Mouse (Mus musculus): ENCODE data around the gene Zfp366. TPM values are rescaled to one million over a fixed set of nuclear protein-coding genes. Genes with fewer than 3 reads are reported as not detected.

The Zfp366 gene
- polyA plus RNA-seq, 1 experiment from 2014 or later = 0.36 TPM

DNA sequence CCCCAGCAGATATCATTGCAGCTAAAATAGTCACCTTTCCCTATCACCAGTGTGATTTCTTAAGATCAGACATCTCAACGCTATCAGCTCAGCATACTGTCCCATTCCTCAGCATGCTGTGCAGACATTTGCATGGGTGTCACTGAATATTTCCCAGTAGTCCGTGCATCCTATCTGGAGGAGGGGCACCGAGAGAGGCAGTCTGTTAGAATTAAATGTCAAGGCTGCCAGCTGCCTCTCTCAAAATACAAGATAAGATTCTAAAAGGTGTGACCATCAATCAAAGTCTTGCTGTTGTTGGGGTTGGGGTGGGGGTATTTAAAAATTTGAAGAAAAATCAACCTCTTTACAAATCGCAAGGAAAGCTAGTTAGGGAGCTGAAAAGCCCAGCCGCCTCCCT, 28.4 kb downstream of the Zfp366 start:
- Histone ChIP-seq H3K27me3 (replicated peaks) (no peaks in the 10 kb centered on the region), H3K9me3 (replicated peaks) (no peaks in the 10 kb centered on the region; the same call in 1 of the 2 replicates), H3K9ac (no peak overlapping the region), H3K36me3 (no peaks in the 10 kb centered on the region), H3K4me2 (peak overlapping the region; percentile 38), H3K4me3 (no peak overlapping the region), H3K4me1 (replicated peaks) (peaks cover 11% of the 10 kb centered on the region), H3K27ac (ENCODE audit: poor library complexity, severe bottlenecking) (no peak overlapping the region)
- ATAC-seq (ENCODE audit: insufficient number of reproducible peaks, low FRiP score) = no peak
- 24% methylated on average over 5 of the region's 5 CpGs for WGBS

DNA sequence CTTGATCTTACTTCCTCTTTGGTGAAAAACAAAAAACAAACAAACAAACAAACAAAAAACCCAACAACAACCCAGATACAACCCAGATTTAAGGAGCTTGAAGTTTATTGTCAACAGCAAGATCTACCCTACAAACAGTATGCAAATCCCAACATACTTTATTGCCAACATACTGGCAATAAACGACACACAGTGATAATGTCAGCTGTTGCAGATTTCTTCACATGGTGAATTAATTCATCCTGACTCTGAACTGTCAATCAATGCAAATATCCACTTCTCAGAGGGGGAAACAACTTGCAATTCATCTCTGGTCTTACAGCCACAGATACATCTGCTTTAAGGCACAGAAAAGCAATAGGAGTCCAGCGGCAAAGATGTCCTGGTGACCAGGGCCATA, 31.4 kb downstream of the Zfp366 start:
- no peak for ATAC-seq (ENCODE audit: insufficient number of reproducible peaks, low FRiP score)
- Histone ChIP-seq H3K4me1 (replicated peaks) (peaks cover 12% of the 10 kb centered on the region), H3K27ac (ENCODE audit: poor library complexity, severe bottlenecking) (no peak overlapping the region), H3K36me3 (no peaks in the 10 kb centered on the region), H3K4me3 (no peak overlapping the region), H3K9me3 (replicated peaks) (no peaks in the 10 kb centered on the region; the same call in 1 of the 2 replicates), H3K4me2 (no peak overlapping the region), H3K27me3 (replicated peaks) (no peaks in the 10 kb centered on the region), H3K9ac (no peak overlapping the region)
- 79% methylated on average over 2 of the region's 2 CpGs for WGBS

DNA sequence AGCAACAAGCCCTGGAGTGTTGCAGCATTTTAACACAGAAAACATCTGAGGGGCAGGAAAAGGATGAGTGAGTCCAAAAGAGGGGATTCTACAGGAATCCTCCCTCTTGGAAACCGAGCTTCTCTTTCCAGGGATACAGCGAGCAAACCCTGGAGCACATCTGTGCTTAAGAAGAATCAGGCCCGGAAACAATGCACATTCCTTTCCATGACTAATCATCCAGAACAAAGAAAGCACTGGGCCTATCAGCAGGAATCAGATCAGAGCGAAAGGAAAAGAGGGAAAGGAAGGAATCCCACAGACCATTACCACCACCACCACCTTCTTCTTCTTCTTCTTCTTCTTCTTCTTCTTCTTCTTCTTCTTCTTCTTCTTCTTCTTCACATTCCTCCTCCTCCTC, 33.4 kb downstream of the Zfp366 start:
- H3K4me3 ChIP-seq = no peak overlapping the region
- H3K4me2 ChIP-seq = no peak overlapping the region
- no peak overlapping the region for H3K27ac ChIP-seq (ENCODE audit: poor library complexity, severe bottlenecking)
- no peaks in the 10 kb centered on the region; the same call in 1 of the 2 replicates for H3K9me3 ChIP-seq (replicated peaks)
- no peak overlapping the region for H3K9ac ChIP-seq
- H3K36me3 ChIP-seq = no peaks in the 10 kb centered on the region
- WGBS = 21% methylated on average over 4 of the region's 4 CpGs
- ATAC-seq (ENCODE audit: insufficient number of reproducible peaks, low FRiP score) = 0 out of 2 replicates have a peak, but pooled peaks have one; percentile 22
- no peaks in the 10 kb centered on the region for H3K27me3 ChIP-seq (replicated peaks)
- H3K4me1 ChIP-seq (replicated peaks) = peaks cover 9% of the 10 kb centered on the region

DNA sequence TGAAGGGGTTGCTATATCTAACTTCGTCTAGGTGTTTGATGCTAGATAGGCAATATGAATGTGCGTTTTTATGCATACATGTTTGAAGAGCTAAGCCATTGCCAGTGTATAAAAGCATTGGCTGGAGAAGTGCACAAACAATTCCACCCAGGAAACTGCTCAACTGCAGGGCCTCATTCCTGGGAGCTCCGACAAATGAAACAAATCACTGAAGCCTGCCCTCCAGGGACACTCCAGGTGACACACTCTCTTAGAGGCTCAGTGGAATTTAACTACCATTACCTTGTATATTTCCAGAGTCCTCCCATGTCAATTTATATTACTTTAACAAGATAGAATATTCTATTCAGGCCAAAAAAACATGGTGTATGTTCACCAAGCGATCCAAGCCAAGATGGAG, 35.0 kb downstream of the Zfp366 start:
- H3K27ac ChIP-seq (ENCODE audit: poor library complexity, severe bottlenecking) = no peak overlapping the region
- WGBS = 82% methylated on average over 4 of the region's 4 CpGs
- H3K9me3 ChIP-seq (replicated peaks) = no peaks in the 10 kb centered on the region; the same call in 1 of the 2 replicates
- no peaks in the 10 kb centered on the region for H3K36me3 ChIP-seq
- H3K4me2 ChIP-seq = no peak overlapping the region
- H3K9ac ChIP-seq = no peak overlapping the region
- ATAC-seq (ENCODE audit: insufficient number of reproducible peaks, low FRiP score) = no peak
- peaks cover 4% of the 10 kb centered on the region; the same call in 1 of the 2 replicates for H3K4me1 ChIP-seq (replicated peaks)
- no peak overlapping the region for H3K4me3 ChIP-seq
- no peaks in the 10 kb centered on the region for H3K27me3 ChIP-seq (replicated peaks)

DNA sequence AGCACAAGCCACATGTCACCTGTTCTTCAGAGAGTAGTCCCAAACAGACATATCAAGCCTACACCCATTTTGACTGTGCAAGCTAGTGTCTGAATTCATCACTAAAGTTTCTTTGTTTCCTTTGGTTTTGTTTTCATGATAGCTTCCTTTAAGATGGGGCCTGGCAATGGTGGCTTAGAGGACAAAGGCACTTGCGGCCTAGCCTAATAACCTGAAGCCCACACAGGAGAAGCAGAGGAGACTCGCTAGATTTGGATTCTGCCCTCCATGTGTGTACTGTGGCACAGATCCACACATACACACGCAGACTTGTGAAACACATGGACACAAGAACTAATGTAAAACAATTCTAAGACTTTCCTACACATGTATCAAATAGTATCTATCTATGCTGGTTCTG, 37.4 kb downstream of the Zfp366 start:
- H3K9ac ChIP-seq = no peak overlapping the region
- no peak overlapping the region for H3K4me3 ChIP-seq
- H3K4me2 ChIP-seq = no peak overlapping the region
- 90% methylated on average over 3 of the region's 3 CpGs for WGBS
- H3K9me3 ChIP-seq (replicated peaks) = no peaks in the 10 kb centered on the region; the same call in 1 of the 2 replicates
- H3K27ac ChIP-seq (ENCODE audit: poor library complexity, severe bottlenecking) = no peak overlapping the region
- no peaks in the 10 kb centered on the region for H3K27me3 ChIP-seq (replicated peaks)
- peaks cover 24% of the 10 kb centered on the region for H3K4me1 ChIP-seq (replicated peaks)
- H3K36me3 ChIP-seq = no peaks in the 10 kb centered on the region
- no peak for ATAC-seq (ENCODE audit: insufficient number of reproducible peaks, low FRiP score)

DNA sequence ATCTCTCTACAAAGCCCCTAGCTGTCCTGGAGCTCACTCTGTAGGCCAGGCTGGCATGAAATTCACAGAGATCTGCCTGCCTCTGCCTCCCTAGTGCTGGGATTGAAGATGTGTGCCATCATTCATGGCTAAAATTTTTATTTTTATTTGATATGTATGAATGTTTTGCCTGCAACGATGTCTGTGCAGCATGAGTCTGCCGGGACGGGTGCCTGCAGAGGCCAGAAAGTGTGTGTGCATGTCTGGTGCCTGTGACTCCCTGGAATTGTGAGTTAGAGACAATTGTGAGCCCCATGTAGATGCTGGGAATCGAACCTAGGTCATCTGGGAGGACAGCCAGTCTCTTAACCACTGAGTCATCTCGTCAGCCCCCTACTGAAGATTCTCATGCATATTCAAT, 37.9 kb downstream of the Zfp366 start:
- WGBS = 91% methylated on average over 5 of the region's 5 CpGs

DNA sequence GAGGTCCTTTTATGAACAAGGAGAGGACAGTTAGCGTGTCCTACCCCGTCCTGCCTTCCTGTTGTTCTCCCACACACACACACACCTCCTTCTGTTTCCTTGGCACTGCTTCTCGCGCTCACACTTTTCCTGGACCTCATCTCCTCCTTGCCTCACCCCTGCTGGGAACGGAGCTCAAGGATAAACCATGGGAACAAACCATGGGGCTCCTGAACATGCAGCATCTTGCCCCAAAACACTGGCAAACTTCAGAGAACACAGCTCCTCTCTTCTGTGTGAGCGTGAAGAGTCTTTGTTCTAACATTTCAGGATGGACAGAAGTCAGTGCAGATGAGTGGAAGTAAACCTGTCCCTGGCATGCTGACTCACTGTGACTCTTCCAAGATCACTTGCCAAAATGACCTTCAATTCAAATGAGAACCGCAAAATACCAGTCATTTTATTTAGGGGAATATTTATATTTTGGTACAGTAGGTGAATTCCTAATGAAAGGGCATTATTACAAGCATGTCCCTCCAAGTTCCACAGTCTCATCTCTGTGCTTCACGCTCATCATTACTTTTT, 38.8 kb downstream of the Zfp366 start:
- Histone ChIP-seq H3K4me1 (replicated peaks) (peaks cover 34% of the 10 kb centered on the region), H3K9ac (no peak overlapping the region), H3K4me3 (no peak overlapping the region), H3K9me3 (replicated peaks) (no peaks in the 10 kb centered on the region), H3K36me3 (no peaks in the 10 kb centered on the region), H3K4me2 (no peak overlapping the region), H3K27me3 (replicated peaks) (no peaks in the 10 kb centered on the region), H3K27ac (ENCODE audit: poor library complexity, severe bottlenecking) (peak overlapping the region; percentile 23; the same call in 1 of the 2 replicates)
- no peak for ATAC-seq (ENCODE audit: insufficient number of reproducible peaks, low FRiP score)
- 75% methylated on average over 8 of the region's 8 CpGs for WGBS

More for the DNA sequence above, 37.9 kb downstream of the Zfp366 start:
- H3K36me3 ChIP-seq = no peaks in the 10 kb centered on the region
- H3K4me2 ChIP-seq = no peak overlapping the region
- no peak overlapping the region for H3K27ac ChIP-seq (ENCODE audit: poor library complexity, severe bottlenecking)
- no peak overlapping the region for H3K4me3 ChIP-seq
- H3K4me1 ChIP-seq (replicated peaks) = peaks cover 29% of the 10 kb centered on the region
- no peak overlapping the region for H3K9ac ChIP-seq
- H3K27me3 ChIP-seq (replicated peaks) = no peaks in the 10 kb centered on the region
- H3K9me3 ChIP-seq (replicated peaks) = no peaks in the 10 kb centered on the region
- ATAC-seq (ENCODE audit: insufficient number of reproducible peaks, low FRiP score) = no peak

DNA sequence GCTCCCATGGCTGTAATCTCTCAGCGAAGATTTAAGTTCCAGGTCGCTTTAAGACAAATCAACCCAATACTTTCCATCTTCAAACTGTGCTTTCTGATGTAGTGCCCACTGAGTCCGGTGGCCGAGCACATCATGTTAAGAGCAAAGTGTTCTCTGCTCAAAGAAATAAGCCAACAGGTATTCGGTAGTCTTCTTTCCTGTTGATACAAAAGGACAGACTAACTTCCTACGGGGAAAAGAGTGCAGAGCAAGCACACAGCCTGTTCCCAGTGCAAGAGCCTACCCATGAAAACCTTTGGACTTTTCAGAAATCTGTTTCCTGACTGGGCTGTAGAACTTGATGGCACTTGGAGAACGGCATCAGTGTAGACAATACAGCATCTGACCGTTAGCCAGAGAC, 39.3 kb downstream of the Zfp366 start:
- WGBS = 84% methylated on average over 8 of the region's 8 CpGs
- Histone ChIP-seq H3K27ac (ENCODE audit: poor library complexity, severe bottlenecking) (no peak overlapping the region), H3K9ac (no peak overlapping the region), H3K9me3 (replicated peaks) (no peaks in the 10 kb centered on the region), H3K4me3 (no peak overlapping the region), H3K4me2 (no peak overlapping the region), H3K36me3 (no peaks in the 10 kb centered on the region), H3K27me3 (replicated peaks) (no peaks in the 10 kb centered on the region), H3K4me1 (replicated peaks) (peaks cover 34% of the 10 kb centered on the region)
- ATAC-seq (ENCODE audit: insufficient number of reproducible peaks, low FRiP score) = no peak

DNA sequence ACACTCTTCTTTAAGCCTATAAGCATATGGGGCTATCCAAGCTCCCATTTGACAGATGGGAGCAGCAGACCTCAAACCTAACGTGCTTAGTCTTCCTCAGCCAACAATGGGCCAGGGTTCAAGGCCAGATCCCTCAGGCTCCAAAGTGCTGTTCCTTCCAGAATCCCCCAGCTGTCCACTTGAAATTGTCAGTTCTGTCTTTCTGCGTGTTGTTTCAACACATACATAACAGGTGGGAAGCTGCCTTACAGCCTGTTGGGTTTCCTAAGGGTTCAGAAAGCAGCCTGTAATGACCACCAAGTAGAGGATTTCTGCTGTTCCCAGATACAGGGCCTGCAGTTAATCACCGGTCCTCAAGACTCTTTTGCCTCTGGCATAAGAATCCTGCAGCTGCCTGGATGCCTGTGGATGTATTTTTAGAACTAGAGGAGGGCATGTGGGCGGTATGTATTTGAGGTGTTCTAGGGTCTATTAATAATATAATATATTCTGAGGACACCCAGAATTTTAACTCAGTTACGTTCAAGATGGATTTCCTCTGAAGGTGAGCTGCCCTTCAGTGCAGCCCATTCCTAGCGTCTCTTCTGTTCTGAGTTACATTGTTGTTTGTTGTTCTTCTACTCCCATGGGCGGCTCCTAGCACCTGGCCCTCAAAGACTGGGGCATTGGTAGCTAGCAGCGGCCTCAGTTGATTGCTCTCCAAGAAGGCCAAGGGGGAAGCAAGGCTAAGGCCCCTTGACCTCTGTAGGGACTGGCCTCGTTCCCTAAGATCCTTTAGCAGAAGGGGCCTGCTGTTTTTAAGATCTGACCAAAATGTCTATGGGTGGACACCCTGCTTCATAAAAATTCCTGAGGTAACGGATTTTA, 41.0 kb downstream of the Zfp366 start:
- no peak for ATAC-seq (ENCODE audit: insufficient number of reproducible peaks, low FRiP score)
- Histone ChIP-seq H3K4me3 (no peak overlapping the region), H3K27me3 (replicated peaks) (no peaks in the 10 kb centered on the region), H3K36me3 (no peaks in the 10 kb centered on the region), H3K27ac (ENCODE audit: poor library complexity, severe bottlenecking) (peak overlapping the region; percentile 77), H3K9ac (no peak overlapping the region), H3K9me3 (replicated peaks) (no peaks in the 10 kb centered on the region), H3K4me2 (no peak overlapping the region), H3K4me1 (replicated peaks) (peaks cover 47% of the 10 kb centered on the region)
- WGBS = 56% methylated on average over 10 of the region's 10 CpGs

DNA sequence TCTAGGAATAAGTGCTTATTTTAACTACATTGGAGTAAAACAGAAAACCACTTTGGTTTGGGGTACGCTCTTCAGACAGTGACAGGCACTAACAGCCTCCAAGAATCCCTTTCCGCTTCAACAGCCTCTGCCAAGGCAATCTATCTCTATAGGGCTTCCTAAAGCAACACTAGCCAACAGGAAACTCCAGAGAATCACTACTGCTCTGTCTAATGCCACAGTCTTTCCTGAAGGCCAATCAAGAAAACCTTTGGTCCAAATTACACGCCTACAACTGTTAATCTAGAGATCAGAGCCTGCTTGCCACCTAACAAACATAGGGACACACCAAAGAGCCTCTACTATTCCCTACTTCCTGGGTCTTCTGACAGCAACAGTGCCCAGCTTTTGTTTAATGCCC, 42.2 kb downstream of the Zfp366 start:
- Histone ChIP-seq H3K4me1 (replicated peaks) (peaks cover 48% of the 10 kb centered on the region), H3K9me3 (replicated peaks) (no peaks in the 10 kb centered on the region), H3K36me3 (no peaks in the 10 kb centered on the region), H3K4me2 (no peak overlapping the region), H3K9ac (no peak overlapping the region), H3K4me3 (no peak overlapping the region), H3K27me3 (replicated peaks) (no peaks in the 10 kb centered on the region), H3K27ac (ENCODE audit: poor library complexity, severe bottlenecking) (peak overlapping the region; percentile 70)
- no peak for ATAC-seq (ENCODE audit: insufficient number of reproducible peaks, low FRiP score)
- 64% methylated on average over 3 of the region's 3 CpGs for WGBS

DNA sequence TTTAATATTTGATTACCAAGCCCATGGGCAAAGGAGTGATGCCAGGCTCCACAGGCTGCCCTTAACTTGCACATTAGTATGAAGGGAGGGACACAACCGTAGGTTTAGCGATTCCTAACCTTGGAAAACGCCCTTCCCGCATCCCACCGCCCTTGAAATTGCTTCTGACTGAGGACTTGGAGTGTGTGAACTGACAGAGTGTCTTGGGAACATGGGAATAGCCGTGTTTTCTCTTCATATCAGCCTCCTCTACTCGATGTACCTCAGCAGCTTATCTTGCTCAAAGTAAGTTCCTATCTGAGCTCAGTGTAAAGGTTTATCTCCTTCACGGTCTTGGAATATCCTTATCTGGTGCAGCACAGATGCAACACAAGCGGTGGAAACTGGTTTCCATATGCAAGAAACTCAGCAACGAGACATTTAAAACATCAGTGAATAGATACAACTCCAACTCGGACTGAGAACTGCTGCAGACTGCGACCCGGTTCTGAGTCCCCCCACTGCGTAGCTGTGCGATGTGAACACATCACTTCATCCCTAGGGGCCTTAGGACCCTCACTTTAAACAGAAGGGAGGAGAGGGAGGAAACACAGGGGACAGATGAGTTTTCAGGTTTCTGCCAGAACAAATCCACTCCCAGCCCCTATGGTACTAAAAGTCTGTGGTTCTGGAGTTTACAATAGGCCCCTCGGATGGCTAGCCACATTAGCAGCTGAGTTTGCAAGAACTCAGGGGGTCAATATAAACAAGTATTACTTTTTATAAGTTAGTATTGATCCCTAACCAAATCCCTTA, 43.0 kb downstream of the Zfp366 start:
- Histone ChIP-seq H3K4me3 (no peak overlapping the region), H3K4me1 (replicated peaks) (peaks cover 48% of the 10 kb centered on the region), H3K9ac (no peak overlapping the region), H3K36me3 (no peaks in the 10 kb centered on the region), H3K4me2 (no peak overlapping the region), H3K27ac (ENCODE audit: poor library complexity, severe bottlenecking) (peak overlapping the region; percentile 30; the same call in 1 of the 2 replicates), H3K27me3 (replicated peaks) (no peaks in the 10 kb centered on the region), H3K9me3 (replicated peaks) (no peaks in the 10 kb centered on the region)
- ATAC-seq (ENCODE audit: insufficient number of reproducible peaks, low FRiP score) = no peak
- 45% methylated on average over 16 of the region's 16 CpGs for WGBS

All from heart, embryonic 12.5 days (tissue).